In genomic region chr1:183979814-183980243, GRCm38 (mm10) we compare ENCODE assay signal across 11 mouse cellular contexts. TPM values are rescaled to one million over a fixed set of nuclear protein-coding genes. Genes with fewer than 3 reads are reported as not detected.
DNase-seq lines count a peak whose midpoint lies in the region; ATAC-seq lines count a peak whose summit lies in the region.
"Had no signal": no experiment of that assay in that cellular context is flagged by ENCODE, and none has a peak within 500 bp of the region (broad histone marks: within the 10 kb centered on the region; RNA-seq: fewer than 3 reads in every experiment).

No protein-coding gene starts in this region.

- no peaks in the 10 kb centered on the region for H3K9me3 ChIP-seq in liver, embryonic 13.5 days (replicated peaks)
- H3K9me3 ChIP-seq in liver, embryonic 11.5 days (ENCODE audit: control insufficient read depth, low read length): no peaks in the 10 kb centered on the region
- H3K9me3 ChIP-seq: limb, embryonic 12.5 days; neural tube, embryonic 12.5 days had no signal

- no peak overlapping the region for H3K9ac ChIP-seq in liver, embryonic 13.5 days
- H3K9ac ChIP-seq in liver, embryonic 11.5 days (ENCODE audit: low read depth, low read length): no peak overlapping the region
- H3K9ac ChIP-seq: limb, embryonic 12.5 days; neural tube, embryonic 12.5 days had no signal

- DNase-seq in adrenal gland, adult 2 months: peak; percentile 5
- DNase-seq in adrenal gland, adult 8-10 months: no peak
- DNase-seq in liver, embryonic 13.5 days: peak; percentile 0
- DNase-seq in liver, embryonic 11.5 days (ENCODE audit: low spot score): no peak
- DNase-seq in spleen, postnatal 4 days (ENCODE audit: low spot score in 2 of 2): peak; percentile 48 to 67
- DNase-seq in MN1 (ENCODE audit: low spot score): no peak
- DNase-seq in cerebellum, postnatal 14 days: no peak
- DNase-seq: cerebellum, adult 9-11 months had no signal

- H3K79me2 ChIP-seq in macrophage (ENCODE audit: inconsistent target): no peaks in the 10 kb centered on the region

- no peak overlapping the region for H3K27ac ChIP-seq in liver, embryonic 13.5 days
- no peak overlapping the region for H3K27ac ChIP-seq in liver, embryonic 11.5 days (ENCODE audit: low read depth, low read length)
- H3K27ac ChIP-seq in macrophage: peak overlapping the region; percentile 57
- H3K27ac ChIP-seq: limb, embryonic 12.5 days; neural tube, embryonic 12.5 days had no signal

- ATAC-seq in liver, embryonic 13.5 days (ENCODE audit: low read depth): peak; percentile 50
- no peak for ATAC-seq in liver, embryonic 11.5 days (replicated peaks; ENCODE audit: low FRiP score)

- WGBS in liver, embryonic 13.5 days (ENCODE audit: insufficient replicate concordance): 54% methylated on average over 9 of the region's 9 CpGs
- 69% methylated on average over 9 of the region's 9 CpGs for WGBS in liver, embryonic 11.5 days
- WGBS in macrophage (ENCODE audit: missing documents): 5% methylated on average over 9 of the region's 9 CpGs

- H3K36me3 ChIP-seq in liver, embryonic 13.5 days: no peaks in the 10 kb centered on the region
- H3K36me3 ChIP-seq in liver, embryonic 11.5 days (ENCODE audit: control insufficient read depth, insufficient read depth, low read length): no peaks in the 10 kb centered on the region
- no peaks in the 10 kb centered on the region for H3K36me3 ChIP-seq in macrophage (ENCODE audit: inconsistent target)
- H3K36me3 ChIP-seq: limb, embryonic 12.5 days; neural tube, embryonic 12.5 days had no signal

- H3K4me2 ChIP-seq in liver, embryonic 13.5 days: no peak overlapping the region
- H3K4me2 ChIP-seq in liver, embryonic 11.5 days: no peak overlapping the region
- H3K4me2 ChIP-seq: limb, embryonic 12.5 days; neural tube, embryonic 12.5 days had no signal

- H3K4me1 ChIP-seq in liver, embryonic 13.5 days (replicated peaks): no peaks in the 10 kb centered on the region
- no peaks in the 10 kb centered on the region for H3K4me1 ChIP-seq in liver, embryonic 11.5 days (replicated peaks; ENCODE audit: control insufficient read depth, insufficient read depth, low read length)
- H3K4me1 ChIP-seq: limb, embryonic 12.5 days; neural tube, embryonic 12.5 days had no signal

- H3K4me3 ChIP-seq in liver, embryonic 13.5 days (replicated peaks): no peak overlapping the region
- no peak overlapping the region for H3K4me3 ChIP-seq in liver, embryonic 11.5 days (ENCODE audit: low read depth, low read length)
- H3K4me3 ChIP-seq in macrophage (ENCODE audit: inconsistent target): no peak overlapping the region
- H3K4me3 ChIP-seq: limb, embryonic 12.5 days; neural tube, embryonic 12.5 days had no signal

- H3K27me3 ChIP-seq in liver, embryonic 13.5 days: no peaks in the 10 kb centered on the region
- H3K27me3 ChIP-seq in liver, embryonic 11.5 days (replicated peaks; ENCODE audit: control insufficient read depth, insufficient read depth, low read length): no peaks in the 10 kb centered on the region
- H3K27me3 ChIP-seq: limb, embryonic 12.5 days; neural tube, embryonic 12.5 days had no signal

RNA-seq across cellular contexts. Expression of gene Dusp10, which starts 33.3 kb away (rescaled TPM):
- 10 to 100 TPM; 15.8 to 24.2 TPM for total RNA-seq in adrenal gland, adult 2 months (2021)
- polyA plus RNA-seq in adrenal gland, adult 2 months (2012; rRNA removed): 17.8 and 33.3 TPM in 2 replicates
- 10 to 100 TPM in 2 of 4 experiments, 1 to 10 TPM in 2; 7.9 to 26.6 (median 16.4) TPM for total RNA-seq in adrenal gland, adult 8-10 months (2022)
- 2.7 and 3.6 TPM in 2 replicates for polyA plus RNA-seq in liver, embryonic 13.5 days (2015; fragmentation: Nextera tagmentation; extraction: Ambion mirVana)
- polyA plus RNA-seq in liver, embryonic 11.5 days (2014; fragmentation: Nextera tagmentation; extraction: Ambion mirVana): 5.4 and 6.1 TPM in 2 replicates
- 1 to 10 TPM in 25 of 26 experiments, under 1 TPM in 1; 0.76 to 4.7 (median 2.0) TPM for total RNA-seq in macrophage (2018; cell fraction: chromatin; rRNA removed)
- 1 to 10 TPM; 1.0 to 2.5 (median 1.5) TPM for total RNA-seq in macrophage (2018; cell fraction: cytosol; rRNA removed)
- total RNA-seq in macrophage (2018; cell fraction: nucleus; rRNA removed): 1 to 10 TPM in 25 of 26 experiments, under 1 TPM in 1; 0.88 to 5.9 (median 2.1) TPM
- polyA plus RNA-seq in macrophage (2018): 0.57 to 1.5 TPM (median 1.2 TPM) in 3 replicates

RNA-seq across cellular contexts. Expression of gene 1700056E22Rik, which starts 54.3 kb away (rescaled TPM):
- 1 to 10 TPM; 1.6 to 3.4 TPM for total RNA-seq in adrenal gland, adult 2 months (2021)
- 7.0 and 13.6 TPM in 2 replicates for polyA plus RNA-seq in adrenal gland, adult 2 months (2012; rRNA removed)
- total RNA-seq in adrenal gland, adult 8-10 months (2022): 1 to 10 TPM; 1.2 to 2.7 (median 1.8) TPM
- polyA plus RNA-seq in liver, embryonic 13.5 days (2015; fragmentation: Nextera tagmentation; extraction: Ambion mirVana): 0.65 and 1.00 TPM in 2 replicates
- polyA plus RNA-seq in liver, embryonic 11.5 days (2014; fragmentation: Nextera tagmentation; extraction: Ambion mirVana): 0.70 and 0.95 TPM in 2 replicates
- total RNA-seq in macrophage (2018; cell fraction: chromatin; rRNA removed): 1 to 10 TPM in 5 of 26 experiments, under 1 TPM in 4, not detected in 17; 0.71 to 1.5 (median 1.1) TPM
- 1 to 10 TPM in 2 of 26 experiments, under 1 TPM in 24; 0.24 to 1.1 (median 0.52) TPM for total RNA-seq in macrophage (2018; cell fraction: cytosol; rRNA removed)
- 1 to 10 TPM in 5 of 26 experiments, under 1 TPM in 6, not detected in 15; 0.60 to 2.2 (median 0.83) TPM for total RNA-seq in macrophage (2018; cell fraction: nucleus; rRNA removed)
- polyA plus RNA-seq in macrophage (2018): 0.16 to 0.40 TPM (median 0.26 TPM) in 3 replicates

Comparison
In these comparisons a context has a peak if more than half of its experiments do, and no peak if none do; other contexts are left out.
1. DNase-seq: peak in adrenal gland, adult 2 months (single experiment), liver, embryonic 13.5 days (single experiment) and spleen, postnatal 4 days (2 of 2); none in adrenal gland, adult 8-10 months (single experiment), liver, embryonic 11.5 days (single experiment), MN1 (single experiment) and cerebellum, postnatal 14 days (0 of 2).